Mouse (Mus musculus): Measurements from ENCODE around the gene Icosl. TPM values are rescaled to one million over a fixed set of nuclear protein-coding genes. Genes with fewer than 3 reads are reported as not detected.

Icosl gene
- polyA plus RNA-seq, 1 experiment from 2014 or later = 1.4 TPM

DNA sequence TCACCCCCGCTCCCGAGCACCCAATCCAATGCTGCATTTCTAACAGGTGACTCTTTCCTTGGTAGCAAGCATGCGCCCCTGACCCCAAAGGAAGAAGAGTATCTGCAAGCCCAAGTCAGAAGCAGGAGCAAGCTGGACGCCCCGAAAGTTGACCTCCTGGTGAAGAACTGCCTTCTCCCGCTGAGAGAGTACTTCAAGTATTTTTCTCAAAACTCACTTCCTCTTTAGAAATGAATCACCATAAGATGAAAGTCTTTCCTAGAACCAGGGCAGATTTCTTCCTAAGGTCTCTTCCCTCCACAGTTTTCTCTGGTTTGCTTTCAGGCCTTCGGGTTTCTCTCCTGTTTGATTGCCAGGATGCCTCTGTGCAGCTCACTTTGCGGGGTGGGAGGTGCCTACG is 6.0 kb upstream of the Icosl start:
- Histone ChIP-seq H3K4me1 (replicated peaks; ENCODE audit: control insufficient read depth, insufficient read depth, low read length) (no peaks in the 10 kb centered on the region), H3K4me3 (ENCODE audit: low read depth, low read length) (no peak overlapping the region), H3K4me2 (replicated peaks; ENCODE audit: low read depth, low read length) (no peak overlapping the region), H3K9me3 (ENCODE audit: control insufficient read depth, low read length) (no peaks in the 10 kb centered on the region), H3K27ac (ENCODE audit: low read depth, low read length) (no peak overlapping the region), H3K36me3 (ENCODE audit: control insufficient read depth, insufficient read depth, low read length) (no peaks in the 10 kb centered on the region), H3K9ac (ENCODE audit: low read depth, low read length) (no peak overlapping the region), H3K27me3 (ENCODE audit: control insufficient read depth, insufficient read depth, low read length) (0 out of 2 replicates have a peak, but pooled peaks cover 2% of the 10 kb centered on the region)
- DNase-seq (ENCODE audit: low spot score) (no peak), ATAC-seq (ENCODE audit: low FRiP score) (no peak)
- 87% methylated on average over 9 of the region's 9 CpGs for WGBS

DNA sequence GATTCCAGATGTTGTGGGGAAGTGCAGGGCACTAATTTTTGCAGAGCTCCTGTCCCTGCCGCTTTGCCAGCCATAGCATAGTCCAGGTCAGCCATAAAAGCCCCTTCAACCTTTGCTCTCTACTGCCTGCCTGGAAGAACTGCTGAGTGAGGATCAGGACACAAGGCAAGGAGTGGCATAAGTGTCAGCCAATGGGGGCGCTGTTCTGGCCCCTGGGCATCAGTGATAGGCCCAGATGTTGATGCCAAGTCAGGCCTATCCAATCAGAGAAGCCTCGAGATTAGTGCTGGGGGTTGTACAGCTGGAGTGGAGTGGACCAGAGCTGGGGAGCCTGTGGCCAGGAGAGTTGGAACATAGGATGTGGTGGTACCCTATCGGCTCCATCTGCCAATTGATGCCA is 1.9 kb upstream of the Icosl start:
- Histone ChIP-seq H3K4me3 (ENCODE audit: low read depth, low read length) (no peak overlapping the region), H3K9ac (ENCODE audit: low read depth, low read length) (no peak overlapping the region), H3K27ac (ENCODE audit: low read depth, low read length) (no peak overlapping the region), H3K36me3 (ENCODE audit: control insufficient read depth, insufficient read depth, low read length) (no peaks in the 10 kb centered on the region), H3K27me3 (ENCODE audit: control insufficient read depth, insufficient read depth, low read length) (peaks cover 9% of the 10 kb centered on the region; the same call in 1 of the 2 replicates), H3K9me3 (ENCODE audit: control insufficient read depth, low read length) (no peaks in the 10 kb centered on the region), H3K4me2 (replicated peaks; ENCODE audit: low read depth, low read length) (no peak overlapping the region), H3K4me1 (replicated peaks; ENCODE audit: control insufficient read depth, insufficient read depth, low read length) (no peaks in the 10 kb centered on the region)
- ATAC-seq (ENCODE audit: low FRiP score) (no peak), DNase-seq (ENCODE audit: low spot score) (no peak)
- 38% methylated on average over 4 of the region's 4 CpGs for WGBS

- H3K9me3 ChIP-seq (ENCODE audit: control insufficient read depth, low read length) = no peaks in the 10 kb centered on the region
- no peak overlapping the region for H3K27ac ChIP-seq (ENCODE audit: low read depth, low read length)
- DNase-seq (ENCODE audit: low spot score) (no peak), ATAC-seq (ENCODE audit: low FRiP score) (no peak)
- H3K9ac ChIP-seq (ENCODE audit: low read depth, low read length) = no peak overlapping the region
- peak overlapping the region; percentile 99 for H3K4me2 ChIP-seq (replicated peaks; ENCODE audit: low read depth, low read length)
- H3K4me3 ChIP-seq (ENCODE audit: low read depth, low read length) = peak overlapping the region; percentile 60
- no peaks in the 10 kb centered on the region for H3K4me1 ChIP-seq (replicated peaks; ENCODE audit: control insufficient read depth, insufficient read depth, low read length)
- 32% methylated on average over 11 of the region's 11 CpGs for WGBS
- peaks cover 9% of the 10 kb centered on the region; the same call in 1 of the 2 replicates for H3K27me3 ChIP-seq (ENCODE audit: control insufficient read depth, insufficient read depth, low read length)
- no peaks in the 10 kb centered on the region for H3K36me3 ChIP-seq (ENCODE audit: control insufficient read depth, insufficient read depth, low read length)
These were observed 561 bp upstream of the Icosl start for GRCm38 (mm10) chr10:78068541-78068940.

DNA sequence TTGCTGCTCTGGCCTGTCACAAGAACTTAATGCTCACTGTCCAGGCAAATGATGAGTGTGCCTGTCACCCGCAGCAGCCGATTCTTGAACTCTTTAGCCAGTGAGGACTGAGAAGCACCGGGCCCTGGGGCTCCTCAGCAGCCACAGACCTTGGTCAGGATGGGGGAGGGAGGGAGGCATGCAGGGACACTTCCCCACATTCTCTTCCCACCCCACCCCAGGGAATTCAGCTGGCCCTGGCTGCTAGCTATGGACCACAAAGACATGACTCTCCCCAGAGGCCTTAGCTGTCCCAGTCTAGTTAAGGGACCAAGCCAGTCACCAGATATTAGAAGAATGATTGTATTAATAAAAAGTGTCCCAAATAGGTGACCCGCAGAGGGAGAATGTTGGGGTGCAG is 5.0 kb downstream of the Icosl start:
- Histone ChIP-seq H3K4me1 (replicated peaks; ENCODE audit: control insufficient read depth, insufficient read depth, low read length) (no peaks in the 10 kb centered on the region), H3K9me3 (ENCODE audit: control insufficient read depth, low read length) (no peaks in the 10 kb centered on the region), H3K4me3 (ENCODE audit: low read depth, low read length) (no peak overlapping the region), H3K27ac (ENCODE audit: low read depth, low read length) (no peak overlapping the region), H3K27me3 (ENCODE audit: control insufficient read depth, insufficient read depth, low read length) (peaks cover 7% of the 10 kb centered on the region; the same call in 1 of the 2 replicates), H3K4me2 (replicated peaks; ENCODE audit: low read depth, low read length) (no peak overlapping the region), H3K9ac (ENCODE audit: low read depth, low read length) (no peak overlapping the region), H3K36me3 (ENCODE audit: control insufficient read depth, insufficient read depth, low read length) (no peaks in the 10 kb centered on the region)
- DNase-seq (ENCODE audit: low spot score) (no peak), ATAC-seq (ENCODE audit: low FRiP score) (no peak)
- WGBS = 65% methylated on average over 4 of the region's 4 CpGs

DNA sequence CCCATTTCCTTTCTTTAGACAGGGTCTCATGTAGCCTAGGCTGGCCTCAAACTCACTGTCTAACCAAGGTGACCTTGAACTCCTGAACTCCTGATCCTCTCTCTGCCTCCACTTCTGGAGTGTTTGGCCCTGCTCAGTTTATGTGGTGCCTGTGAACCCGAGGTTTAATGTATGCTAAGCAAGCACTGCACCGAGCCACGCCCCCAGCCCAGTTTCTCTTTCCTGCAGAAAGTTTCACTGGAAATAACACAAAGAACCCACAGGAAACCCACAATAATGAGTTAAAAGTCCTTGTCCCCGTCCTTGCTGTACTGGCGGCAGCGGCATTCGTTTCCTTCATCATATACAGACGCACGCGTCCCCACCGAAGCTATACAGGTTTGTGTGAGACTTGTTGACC is 5.9 kb downstream of the Icosl start:
- ATAC-seq (ENCODE audit: low FRiP score) (no peak), DNase-seq (ENCODE audit: low spot score) (no peak)
- no peak overlapping the region for H3K27ac ChIP-seq (ENCODE audit: low read depth, low read length)
- WGBS = 85% methylated on average over 11 of the region's 11 CpGs
- no peaks in the 10 kb centered on the region for H3K36me3 ChIP-seq (ENCODE audit: control insufficient read depth, insufficient read depth, low read length)
- no peaks in the 10 kb centered on the region for H3K4me1 ChIP-seq (replicated peaks; ENCODE audit: control insufficient read depth, insufficient read depth, low read length)
- no peak overlapping the region for H3K4me2 ChIP-seq (replicated peaks; ENCODE audit: low read depth, low read length)
- peaks cover 2% of the 10 kb centered on the region; the same call in 1 of the 2 replicates for H3K27me3 ChIP-seq (ENCODE audit: control insufficient read depth, insufficient read depth, low read length)
- H3K9me3 ChIP-seq (ENCODE audit: control insufficient read depth, low read length) = no peaks in the 10 kb centered on the region
- no peak overlapping the region for H3K4me3 ChIP-seq (ENCODE audit: low read depth, low read length)
- no peak overlapping the region for H3K9ac ChIP-seq (ENCODE audit: low read depth, low read length)

GRCm38 (mm10) chr10:78077862-78078261 is 8.8 kb downstream of the Icosl start:
- Histone ChIP-seq H3K4me1 (replicated peaks; ENCODE audit: control insufficient read depth, insufficient read depth, low read length) (no peaks in the 10 kb centered on the region), H3K9me3 (ENCODE audit: control insufficient read depth, low read length) (no peaks in the 10 kb centered on the region), H3K36me3 (ENCODE audit: control insufficient read depth, insufficient read depth, low read length) (no peaks in the 10 kb centered on the region), H3K27ac (ENCODE audit: low read depth, low read length) (no peak overlapping the region), H3K4me3 (ENCODE audit: low read depth, low read length) (no peak overlapping the region), H3K4me2 (replicated peaks; ENCODE audit: low read depth, low read length) (no peak overlapping the region), H3K9ac (ENCODE audit: low read depth, low read length) (no peak overlapping the region), H3K27me3 (ENCODE audit: control insufficient read depth, insufficient read depth, low read length) (no peaks in the 10 kb centered on the region)
- ATAC-seq (ENCODE audit: low FRiP score) (no peak), DNase-seq (ENCODE audit: low spot score) (no peak)
- WGBS = 77% methylated on average over 9 of the region's 9 CpGs

GRCm38 (mm10) chr10:78078276-78078675 is 9.2 kb downstream of the Icosl start:
- no peaks in the 10 kb centered on the region for H3K27me3 ChIP-seq (ENCODE audit: control insufficient read depth, insufficient read depth, low read length)
- H3K9ac ChIP-seq (ENCODE audit: low read depth, low read length) = no peak overlapping the region
- H3K36me3 ChIP-seq (ENCODE audit: control insufficient read depth, insufficient read depth, low read length) = no peaks in the 10 kb centered on the region
- no peak overlapping the region for H3K4me2 ChIP-seq (replicated peaks; ENCODE audit: low read depth, low read length)
- ATAC-seq (ENCODE audit: low FRiP score) (no peak), DNase-seq (ENCODE audit: low spot score) (no peak)
- H3K9me3 ChIP-seq (ENCODE audit: control insufficient read depth, low read length) = no peaks in the 10 kb centered on the region
- H3K27ac ChIP-seq (ENCODE audit: low read depth, low read length) = no peak overlapping the region
- H3K4me3 ChIP-seq (ENCODE audit: low read depth, low read length) = no peak overlapping the region
- H3K4me1 ChIP-seq (replicated peaks; ENCODE audit: control insufficient read depth, insufficient read depth, low read length) = no peaks in the 10 kb centered on the region
- 86% methylated on average over 5 of the region's 5 CpGs for WGBS

DNA sequence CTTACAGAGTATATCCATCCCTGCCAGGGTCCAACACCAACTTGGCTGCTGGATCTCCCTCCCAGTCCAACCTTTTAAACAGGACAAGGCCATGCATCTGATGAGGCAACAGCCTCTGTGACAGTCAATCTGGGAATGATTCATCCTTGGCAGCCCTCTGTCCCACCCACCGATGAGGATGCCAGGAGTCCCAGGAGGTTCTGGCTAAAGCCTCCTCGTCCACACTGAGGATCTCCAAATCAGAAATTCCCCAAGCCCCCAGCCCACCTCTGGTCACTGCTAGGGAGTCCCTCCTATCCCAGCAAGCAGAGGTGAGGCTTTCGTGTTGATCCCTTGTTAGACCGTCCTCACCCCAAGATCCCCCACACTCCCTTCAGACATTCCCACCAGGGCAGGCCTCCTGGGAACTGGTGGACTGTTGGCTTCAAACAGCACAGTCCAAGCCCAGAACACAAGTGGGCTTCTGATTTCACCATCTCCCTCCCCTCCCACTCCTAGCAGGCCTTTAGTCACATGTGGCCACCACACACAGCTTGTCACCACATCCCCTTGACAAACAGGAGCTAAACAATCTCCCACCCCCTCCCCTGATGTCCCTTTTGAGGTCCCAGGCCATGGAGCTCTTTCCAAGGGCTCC is 11.0 kb downstream of the Icosl start:
- H3K4me1 ChIP-seq (replicated peaks; ENCODE audit: control insufficient read depth, insufficient read depth, low read length) = no peaks in the 10 kb centered on the region
- WGBS = 70% methylated on average over 4 of the region's 4 CpGs
- H3K36me3 ChIP-seq (ENCODE audit: control insufficient read depth, insufficient read depth, low read length) = no peaks in the 10 kb centered on the region
- H3K27me3 ChIP-seq (ENCODE audit: control insufficient read depth, insufficient read depth, low read length) = no peaks in the 10 kb centered on the region
- ATAC-seq (ENCODE audit: low FRiP score) (no peak), DNase-seq (ENCODE audit: low spot score) (no peak)
- no peak overlapping the region for H3K4me2 ChIP-seq (replicated peaks; ENCODE audit: low read depth, low read length)
- no peak overlapping the region for H3K27ac ChIP-seq (ENCODE audit: low read depth, low read length)
- no peak overlapping the region for H3K9ac ChIP-seq (ENCODE audit: low read depth, low read length)
- no peaks in the 10 kb centered on the region for H3K9me3 ChIP-seq (ENCODE audit: control insufficient read depth, low read length)
- H3K4me3 ChIP-seq (ENCODE audit: low read depth, low read length) = no peak overlapping the region

DNA sequence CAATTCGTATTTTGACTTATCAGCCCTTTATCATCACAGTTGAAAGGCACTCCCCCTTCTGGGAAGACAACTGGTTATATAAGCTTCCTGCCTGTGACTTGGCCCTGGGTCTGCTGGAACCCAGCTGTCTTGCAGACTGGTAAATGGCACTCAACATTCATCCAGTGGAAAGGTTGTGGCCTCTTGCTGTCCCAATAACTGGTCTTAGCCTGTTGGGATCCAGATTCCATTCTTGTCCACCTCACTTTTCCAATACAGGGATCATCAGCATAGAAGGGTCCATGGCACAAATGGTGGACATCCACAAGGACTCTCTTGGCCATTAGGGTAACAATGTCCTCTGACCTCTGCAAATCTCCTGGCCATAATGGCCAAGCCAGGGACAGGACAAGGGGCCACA is 15.0 kb downstream of the Icosl start:
- DNase-seq (ENCODE audit: low spot score) (no peak), ATAC-seq (ENCODE audit: low FRiP score) (no peak)
- Histone ChIP-seq H3K27ac (ENCODE audit: low read depth, low read length) (no peak overlapping the region), H3K4me1 (replicated peaks; ENCODE audit: control insufficient read depth, insufficient read depth, low read length) (no peaks in the 10 kb centered on the region), H3K9me3 (ENCODE audit: control insufficient read depth, low read length) (no peaks in the 10 kb centered on the region), H3K27me3 (ENCODE audit: control insufficient read depth, insufficient read depth, low read length) (no peaks in the 10 kb centered on the region), H3K4me3 (ENCODE audit: low read depth, low read length) (no peak overlapping the region), H3K9ac (ENCODE audit: low read depth, low read length) (no peak overlapping the region), H3K4me2 (replicated peaks; ENCODE audit: low read depth, low read length) (no peak overlapping the region), H3K36me3 (ENCODE audit: control insufficient read depth, insufficient read depth, low read length) (no peaks in the 10 kb centered on the region)
- 71% methylated on average over 1 of the region's 1 CpGs for WGBS

Data from hindbrain, embryonic 11.5 days (tissue).